Mouse (Mus musculus): ENCODE data around the gene Edem1. TPM values are rescaled to one million over a fixed set of nuclear protein-coding genes. Genes with fewer than 3 reads are reported as not detected.

Edem1 gene
- polyA plus RNA-seq, 1 experiment from 2014 or later, result 23.9 TPM

DNA sequence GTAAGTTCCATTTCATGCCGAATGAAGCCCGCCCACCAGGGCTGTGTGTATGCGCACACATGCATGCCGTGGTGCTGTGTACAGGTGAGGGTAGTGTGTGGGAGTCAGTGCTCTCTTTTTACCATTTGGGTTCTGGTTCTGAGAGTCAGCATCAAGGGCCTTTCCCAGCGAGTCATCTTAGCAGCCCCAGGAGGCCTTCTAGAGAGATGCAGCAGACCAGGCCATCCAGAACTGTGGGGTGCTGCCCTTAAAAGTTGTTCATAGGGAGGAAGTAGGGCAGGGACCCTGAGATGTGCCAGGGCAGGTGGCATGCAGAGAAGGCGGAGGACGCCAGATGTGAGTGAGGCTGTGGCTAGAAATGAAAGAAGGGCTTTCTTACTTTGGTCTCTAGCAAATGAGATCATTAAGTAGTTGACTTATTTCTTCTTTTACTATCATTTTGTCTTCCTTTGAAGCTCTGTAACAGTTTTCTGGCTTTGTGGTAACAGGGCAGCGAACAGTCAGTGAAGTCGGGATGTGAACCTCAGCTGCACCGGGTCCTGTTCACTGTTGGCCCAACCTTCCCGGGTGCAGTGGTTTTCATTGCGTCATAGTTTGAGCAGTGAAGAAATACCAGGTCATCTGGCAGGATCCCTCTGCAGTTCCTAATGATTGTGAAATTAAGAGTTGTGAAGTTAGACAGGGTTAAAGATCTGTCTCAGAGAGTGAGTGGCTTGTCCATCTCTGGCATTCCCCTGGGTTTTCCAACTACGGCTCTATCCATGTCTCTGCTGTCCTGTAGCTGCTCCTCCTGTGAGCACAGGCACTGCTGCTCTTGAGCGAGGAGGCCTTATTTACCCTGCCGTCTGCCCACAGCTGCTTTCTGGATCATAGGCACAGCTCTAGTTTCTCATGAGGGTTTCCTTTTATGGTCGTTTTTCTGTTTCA lies 7.6 kb downstream of the Edem1 start:
- 73% methylated on average over 16 of the region's 16 CpGs for WGBS
- ATAC-seq (replicated peaks; ENCODE audit: low FRiP score, low read depth) (no peak), DNase-seq (ENCODE audit: low spot score) (peak; percentile 24)
- TF ChIP-seq CTCF (IDR thresholded peaks at IDR 0.05; ENCODE audit: low read depth), result no peak
- Histone ChIP-seq H3K4me2 (ENCODE audit: low read length) (no peak overlapping the region), H3K27me3 (ENCODE audit: insufficient read depth, low read length) (no peaks in the 10 kb centered on the region), H3K36me3 (ENCODE audit: insufficient read depth, low read length) (peaks cover 7% of the 10 kb centered on the region; the same call in 1 of the 2 replicates), H3K9ac (ENCODE audit: low read depth, low read length) (no peak overlapping the region), H3K4me3 (replicated peaks; ENCODE audit: low read depth, low read length) (no peak overlapping the region), H3K9me3 (replicated peaks; ENCODE audit: low read length) (no peaks in the 10 kb centered on the region), H3K27ac (no peak overlapping the region), H3K4me1 (replicated peaks; ENCODE audit: insufficient read depth, low read length) (peaks cover 7% of the 10 kb centered on the region; the same call in 1 of the 2 replicates)

DNA sequence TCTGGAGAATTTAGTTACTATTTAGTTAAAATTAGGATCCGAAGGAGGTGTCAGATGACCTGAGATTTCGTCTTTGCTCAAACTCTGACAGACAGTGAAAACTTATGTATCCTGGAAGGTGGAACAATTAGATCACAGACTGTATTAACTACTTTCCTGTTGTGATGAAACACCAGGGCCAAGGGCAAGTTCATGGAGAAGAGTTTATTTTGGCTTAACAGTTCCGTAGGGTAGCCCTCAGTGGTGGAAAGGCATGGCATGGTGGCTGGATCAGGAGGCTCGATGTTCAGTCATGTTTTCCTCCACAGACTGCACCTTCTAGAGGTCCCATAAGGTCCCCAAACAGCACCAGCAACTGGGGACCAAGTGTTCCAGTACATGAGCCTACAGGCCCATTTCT lies 8.6 kb downstream of the Edem1 start:
- WGBS, result 65% methylated on average over 4 of the region's 4 CpGs
- Histone ChIP-seq H3K9ac (ENCODE audit: low read depth, low read length) (no peak overlapping the region), H3K9me3 (replicated peaks; ENCODE audit: low read length) (no peaks in the 10 kb centered on the region), H3K27me3 (ENCODE audit: insufficient read depth, low read length) (no peaks in the 10 kb centered on the region), H3K4me1 (replicated peaks; ENCODE audit: insufficient read depth, low read length) (no peaks in the 10 kb centered on the region), H3K4me3 (replicated peaks; ENCODE audit: low read depth, low read length) (no peak overlapping the region), H3K36me3 (ENCODE audit: insufficient read depth, low read length) (peaks cover 7% of the 10 kb centered on the region; the same call in 1 of the 2 replicates), H3K27ac (no peak overlapping the region), H3K4me2 (ENCODE audit: low read length) (no peak overlapping the region)
- no peak for ATAC-seq (replicated peaks; ENCODE audit: low FRiP score, low read depth)
- DNase-seq (ENCODE audit: low spot score), result no peak
- TF ChIP-seq CTCF (IDR thresholded peaks at IDR 0.05; ENCODE audit: low read depth), result no peak

DNA sequence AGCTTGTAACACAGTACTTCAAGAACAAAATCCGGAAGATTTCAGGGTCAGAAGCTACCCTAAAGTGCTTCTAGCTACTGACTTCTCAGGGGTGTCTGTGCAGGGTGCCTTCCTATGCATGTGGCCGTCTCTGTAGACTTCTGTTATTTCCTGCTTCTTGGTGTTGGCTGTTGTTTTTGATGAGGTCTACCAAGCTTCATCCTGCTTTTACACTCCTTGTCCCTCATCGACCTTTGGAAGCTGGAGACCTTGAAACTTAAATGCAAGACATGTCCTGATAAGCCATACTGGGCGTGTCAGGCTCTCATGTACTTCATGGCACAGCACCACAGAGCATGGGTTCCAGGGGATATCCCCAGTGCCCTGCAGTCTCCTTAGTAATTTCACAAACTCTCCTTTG lies 9.5 kb downstream of the Edem1 start:
- WGBS, result 85% methylated on average over 4 of the region's 4 CpGs
- Histone ChIP-seq H3K4me3 (replicated peaks; ENCODE audit: low read depth, low read length) (no peak overlapping the region), H3K27ac (no peak overlapping the region), H3K9ac (ENCODE audit: low read depth, low read length) (no peak overlapping the region), H3K4me2 (ENCODE audit: low read length) (no peak overlapping the region), H3K27me3 (ENCODE audit: insufficient read depth, low read length) (no peaks in the 10 kb centered on the region), H3K4me1 (replicated peaks; ENCODE audit: insufficient read depth, low read length) (no peaks in the 10 kb centered on the region), H3K9me3 (replicated peaks; ENCODE audit: low read length) (no peaks in the 10 kb centered on the region), H3K36me3 (ENCODE audit: insufficient read depth, low read length) (peaks cover 12% of the 10 kb centered on the region; the same call in 1 of the 2 replicates)
- TF ChIP-seq CTCF (IDR thresholded peaks at IDR 0.05; ENCODE audit: low read depth), result no peak
- no peak for ATAC-seq (replicated peaks; ENCODE audit: low FRiP score, low read depth)
- no peak for DNase-seq (ENCODE audit: low spot score)

DNA sequence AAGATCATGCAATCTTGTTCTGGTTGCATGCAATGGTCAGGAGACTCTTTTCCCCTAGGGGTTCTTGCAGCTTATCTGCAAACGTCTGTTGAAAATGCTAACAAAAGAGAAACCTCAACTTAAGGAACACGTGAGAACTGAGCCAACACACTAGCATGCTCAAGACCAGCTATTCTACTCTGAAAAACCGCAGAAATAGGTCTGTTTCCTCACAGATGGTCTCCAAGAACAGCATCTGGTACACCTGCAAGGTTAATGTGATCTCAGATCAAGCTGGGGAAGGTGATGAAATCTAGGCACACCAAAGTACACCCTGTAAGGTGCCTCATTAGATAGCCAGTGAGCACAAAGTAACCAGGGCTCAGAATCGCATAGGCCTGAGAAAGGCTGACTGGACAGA lies 11.0 kb downstream of the Edem1 start:
- Histone ChIP-seq H3K36me3 (ENCODE audit: insufficient read depth, low read length) (peaks cover 13% of the 10 kb centered on the region; the same call in 1 of the 2 replicates), H3K9ac (ENCODE audit: low read depth, low read length) (no peak overlapping the region), H3K4me2 (ENCODE audit: low read length) (no peak overlapping the region), H3K4me1 (replicated peaks; ENCODE audit: insufficient read depth, low read length) (no peaks in the 10 kb centered on the region), H3K9me3 (replicated peaks; ENCODE audit: low read length) (no peaks in the 10 kb centered on the region), H3K27ac (no peak overlapping the region), H3K27me3 (ENCODE audit: insufficient read depth, low read length) (no peaks in the 10 kb centered on the region), H3K4me3 (replicated peaks; ENCODE audit: low read depth, low read length) (no peak overlapping the region)
- no peak for DNase-seq (ENCODE audit: low spot score)
- ATAC-seq (replicated peaks; ENCODE audit: low FRiP score, low read depth), result no peak
- WGBS, result 90% methylated on average over 4 of the region's 4 CpGs
- TF ChIP-seq CTCF (IDR thresholded peaks at IDR 0.05; ENCODE audit: low read depth), result no peak

DNA sequence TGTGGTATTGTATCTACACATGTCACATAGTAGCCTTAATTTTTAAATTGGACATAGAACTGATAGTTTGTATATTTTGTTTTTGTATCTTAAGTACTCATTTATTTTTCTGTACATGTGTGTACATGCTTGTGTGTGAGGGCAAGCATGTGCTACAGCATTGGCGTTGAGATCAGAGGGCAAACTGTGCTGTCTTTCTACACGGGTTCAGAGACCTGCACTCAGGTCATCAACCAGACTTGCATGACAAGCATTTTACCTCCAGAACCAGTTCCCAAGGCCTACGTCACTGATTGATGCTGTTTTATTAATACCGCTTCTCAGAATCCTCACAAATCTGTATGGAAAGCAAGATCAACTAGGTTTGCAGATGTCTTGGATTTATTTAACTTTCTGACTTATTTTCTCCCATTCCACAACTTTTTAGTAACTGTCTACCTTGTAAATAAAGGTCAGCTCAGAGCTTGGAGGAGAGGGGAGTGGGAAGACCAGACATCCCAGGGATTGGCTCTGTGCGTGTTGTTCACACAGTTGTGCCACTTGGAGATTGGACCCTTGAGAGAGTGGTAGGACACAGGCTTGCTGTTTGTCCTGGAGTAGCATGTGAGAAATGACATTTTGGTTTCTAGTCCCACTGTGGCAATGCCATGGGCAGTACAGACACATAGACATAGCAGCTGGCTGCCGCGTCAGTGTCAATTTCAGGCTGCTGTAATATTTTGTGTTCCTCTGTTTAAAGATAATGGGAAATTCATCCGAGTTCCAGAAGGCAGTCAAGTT lies 12.6 kb downstream of the Edem1 start:
- Histone ChIP-seq H3K27me3 (ENCODE audit: insufficient read depth, low read length) (no peaks in the 10 kb centered on the region), H3K36me3 (ENCODE audit: insufficient read depth, low read length) (peaks cover 21% of the 10 kb centered on the region), H3K4me3 (replicated peaks; ENCODE audit: low read depth, low read length) (no peak overlapping the region), H3K27ac (no peak overlapping the region), H3K4me2 (ENCODE audit: low read length) (no peak overlapping the region), H3K9ac (ENCODE audit: low read depth, low read length) (no peak overlapping the region), H3K4me1 (replicated peaks; ENCODE audit: insufficient read depth, low read length) (no peaks in the 10 kb centered on the region), H3K9me3 (replicated peaks; ENCODE audit: low read length) (no peaks in the 10 kb centered on the region)
- no peak for TF ChIP-seq CTCF (IDR thresholded peaks at IDR 0.05; ENCODE audit: low read depth)
- DNase-seq (ENCODE audit: low spot score) (no peak), ATAC-seq (replicated peaks; ENCODE audit: low FRiP score, low read depth) (no peak)
- 94% methylated on average over 8 of the region's 8 CpGs for WGBS

DNA sequence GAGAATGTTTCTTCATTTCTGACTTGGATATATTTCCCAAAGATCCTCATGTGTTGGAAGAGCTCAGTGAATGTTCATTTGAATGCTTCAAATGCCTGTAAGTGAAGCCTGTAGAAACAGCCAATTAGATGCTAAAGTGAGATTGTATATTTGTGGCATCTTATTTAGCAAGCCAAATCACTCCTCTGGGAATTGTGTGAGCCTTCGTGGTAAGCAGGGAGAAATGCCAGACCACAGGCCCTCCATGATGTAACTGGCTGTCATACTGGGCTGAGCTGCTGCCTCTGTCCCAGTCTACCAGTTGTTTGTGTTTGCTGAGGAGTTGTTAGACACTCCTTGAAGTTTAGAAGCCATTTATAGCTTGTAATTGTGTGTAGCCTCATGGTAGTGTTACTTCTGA lies 15.2 kb downstream of the Edem1 start:
- H3K27ac ChIP-seq, result no peak overlapping the region
- no peaks in the 10 kb centered on the region for H3K9me3 ChIP-seq (replicated peaks; ENCODE audit: low read length)
- H3K4me3 ChIP-seq (replicated peaks; ENCODE audit: low read depth, low read length), result no peak overlapping the region
- no peaks in the 10 kb centered on the region for H3K27me3 ChIP-seq (ENCODE audit: insufficient read depth, low read length)
- no peak for ATAC-seq (replicated peaks; ENCODE audit: low FRiP score, low read depth)
- H3K4me1 ChIP-seq (replicated peaks; ENCODE audit: insufficient read depth, low read length), result no peaks in the 10 kb centered on the region
- no peak overlapping the region for H3K9ac ChIP-seq (ENCODE audit: low read depth, low read length)
- WGBS, result 62% methylated on average over 1 of the region's 1 CpGs
- H3K36me3 ChIP-seq (ENCODE audit: insufficient read depth, low read length), result peaks cover 21% of the 10 kb centered on the region
- H3K4me2 ChIP-seq (ENCODE audit: low read length), result no peak overlapping the region
- DNase-seq (ENCODE audit: low spot score), result no peak
- TF ChIP-seq CTCF (IDR thresholded peaks at IDR 0.05; ENCODE audit: low read depth), result no peak

Data from kidney, postnatal 0 days (tissue).